Mouse (Mus musculus) common myeloid progenitor, adult 5-6 weeks (primary cell): ENCODE data around the gene Zfp729b. TPM values are rescaled to one million over a fixed set of nuclear protein-coding genes. Genes with fewer than 3 reads are reported as not detected.

Experiments
- ATAC-seq: replicated peaks from 2 replicates; pipeline ENCODE4 v1.8.0; 2016; ENCODE audit warnings: low read depth, mild to moderate bottlenecking, moderate TSS enrichment, inconsistent platforms; ENCODE audit not compliant: poor library complexity, severe bottlenecking
- total RNA-seq: library from RNA; stranded (forward); fragments of 200-1000, 187-1606 nt; gene quantifications from 2 replicates; pipeline ENCODE4 v1.2.3, GENCODE M21; 2017

Gene Zfp729b
- total RNA-seq, result 27.2 and 27.6 TPM in 2 replicates

GRCm38 (mm10) chr13:67609066-67609876, at the start of gene Zfp729b:
Gene Zfp729b (minus strand): TSS chr13:67609707.
- peak; percentile 93 for ATAC-seq

GRCm38 (mm10) chr13:67652496-67652895, 43.0 kb upstream of the Zfp729b start:
- ATAC-seq, result no peak

- peak; percentile 99 for ATAC-seq
These were observed 27.9 kb upstream of the Zfp729b start, which contains the start of the genes Gm49345 and Zfp729a for GRCm38 (mm10) chr13:67637294-67638007. Gene Gm49345 (minus strand): TSS chr13:67637769. Gene Zfp729a (minus strand): TSS chr13:67637791.

GRCm38 (mm10) chr13:67610108-67610507, 601 bp upstream of the Zfp729b start:
- ATAC-seq, result no peak

- ATAC-seq, result no peak
These were observed 36.8 kb downstream of the Zfp729b start for GRCm38 (mm10) chr13:67572591-67573189.

- ATAC-seq, result no peak
These were observed 55.8 kb downstream of the Zfp729b start, which contains the start of gene Zfp748 for GRCm38 (mm10) chr13:67553730-67554129. Gene Zfp748 (minus strand): TSS chr13:67553830.

- ATAC-seq, result peak; percentile 99
These were observed 56.8 kb downstream of the Zfp729b start for GRCm38 (mm10) chr13:67552505-67553346.

- ATAC-seq, result no peak
These were observed 63.6 kb downstream of the Zfp729b start for GRCm38 (mm10) chr13:67545941-67546340.

Other genes starting within 250 kb of the Zfp729b start
- 0.92 and 8.2 TPM in 2 replicates for gene Gm28044, start 249.2 kb downstream of the Zfp729b start, total RNA-seq
- gene Zfp953, start 249.1 kb downstream of the Zfp729b start, total RNA-seq, result 8.7 and 9.1 TPM in 2 replicates
- gene Gm28041, start 234.0 kb downstream of the Zfp729b start, total RNA-seq, result 4.4 TPM in 1 of 2 replicates, not detected in the other
- 4.3 and 4.4 TPM in 2 replicates for gene Zfp456, start 233.9 kb downstream of the Zfp729b start, total RNA-seq
- gene Zfp429, start 209.9 kb downstream of the Zfp729b start, total RNA-seq, result 5.3 and 6.3 TPM in 2 replicates
- 1.2 and 6.1 TPM in 2 replicates for gene Zfp459, start 188.3 kb downstream of the Zfp729b start, total RNA-seq
- gene Zfp874a, start 158.1 kb downstream of the Zfp729b start, total RNA-seq, result 13.8 and 14.0 TPM in 2 replicates
- 10.3 and 15.4 TPM in 2 replicates for gene Zfp874b, start 125.4 kb downstream of the Zfp729b start, total RNA-seq
- gene Zfp58, start 109.2 kb downstream of the Zfp729b start, total RNA-seq, result 7.9 and 8.4 TPM in 2 replicates
- gene Gm26965, start 83.6 kb downstream of the Zfp729b start, total RNA-seq, result not detected in 2 replicates
- gene Zfp87, start 83.5 kb downstream of the Zfp729b start, total RNA-seq, result 16.8 and 17.2 TPM in 2 replicates
- 12.3 and 13.6 TPM in 2 replicates for gene Zfp748, start 55.9 kb downstream of the Zfp729b start, total RNA-seq
- not detected in 2 replicates for gene Gm49345, start 28.1 kb upstream of the Zfp729b start, total RNA-seq
- 15.5 and 18.8 TPM in 2 replicates for gene Zfp729a, start 28.1 kb upstream of the Zfp729b start, total RNA-seq
- gene Zfp738, start 77.4 kb upstream of the Zfp729b start, total RNA-seq, result 25.2 and 26.0 TPM in 2 replicates
- gene Zfp65, start 119.5 kb upstream of the Zfp729b start, total RNA-seq, result 14.5 and 21.5 TPM in 2 replicates
- 2.4 and 8.6 TPM in 2 replicates for gene Zfp85, start 145.5 kb upstream of the Zfp729b start, total RNA-seq
- 3.0 and 3.2 TPM in 2 replicates for gene Zfp493, start 170.0 kb upstream of the Zfp729b start, total RNA-seq
- gene Zfp273, start 204.0 kb upstream of the Zfp729b start, total RNA-seq, result 7.2 and 9.0 TPM in 2 replicates
- not detected in 2 replicates for gene Gm10037, start 221.4 kb upstream of the Zfp729b start, total RNA-seq